Mouse (Mus musculus) lung, adult 2 months (tissue): ENCODE results near the gene Prmt2.

Source experiments
- CTCF ChIP-seq: fragments of 200-500 bp; IDR thresholded peaks from 2 replicates; pipeline ENCODE4 v1.5.1; 2011; ENCODE audit warnings: mild to moderate bottlenecking, low read length, control low read depth; ENCODE audit not compliant: insufficient read depth
- POLR2A ChIP-seq: fragments of 200-500 bp; IDR thresholded peaks from 2 replicates; pipeline ENCODE4 v1.6.1; 2011; ENCODE audit warnings: low read depth, mild to moderate bottlenecking, control low read depth, low read length, borderline replicate concordance; ENCODE audit errors: extremely low read depth

GRCm38 (mm10) chr10:76246601-76247000 is 8.9 kb upstream of the Prmt2 start:
- no peak for TF ChIP-seq CTCF
- no peak for TF ChIP-seq POLR2A
